Mouse (Mus musculus): ENCODE measurements at regions not wholly inside any gene's neighbourhood (a gene's known extent, or its start where the extent isn't known, plus 50 kb on each side); places are given as distances from the start of the nearest gene placed in this dataset.
"Not testable (repeated sequence)": the region's sequence is repeated elsewhere in the genome, so short reads cannot be mapped to it uniquely, and the experiment has no call there.

DNA sequence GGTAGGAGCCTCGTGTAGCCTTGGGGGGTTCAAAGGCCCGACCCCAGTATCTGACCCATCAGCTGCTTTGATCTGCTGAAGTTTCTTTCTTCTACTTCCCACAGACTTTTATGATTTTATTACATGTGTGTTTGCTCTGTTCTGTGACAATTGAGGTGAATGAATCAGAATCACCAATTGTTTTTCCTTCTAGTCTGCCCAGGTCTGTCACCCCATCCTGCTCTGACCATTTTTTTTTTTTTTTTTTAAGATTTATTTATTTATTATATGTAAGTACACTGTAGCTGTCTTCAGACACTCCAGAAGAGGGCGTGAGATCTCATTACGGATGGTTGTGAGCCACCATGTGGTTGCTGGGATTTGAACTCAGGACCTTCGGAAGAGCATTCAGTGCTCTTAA, 170.6 kb downstream of the Bcl2l11 start:
- TF ChIP-seq CTCF (IDR thresholded peaks at IDR 0.05; ENCODE audit: extremely low read depth, insufficient read length, insufficient replicate concordance, low read depth, low read length); POLR2A (IDR thresholded peaks at IDR 0.05; ENCODE audit: low read depth, low read length): not testable (repeated sequence)

All from small intestine, adult 2 months (tissue).